ENCODE assay signal across 16 mouse cellular contexts in the genomic region with DNA sequence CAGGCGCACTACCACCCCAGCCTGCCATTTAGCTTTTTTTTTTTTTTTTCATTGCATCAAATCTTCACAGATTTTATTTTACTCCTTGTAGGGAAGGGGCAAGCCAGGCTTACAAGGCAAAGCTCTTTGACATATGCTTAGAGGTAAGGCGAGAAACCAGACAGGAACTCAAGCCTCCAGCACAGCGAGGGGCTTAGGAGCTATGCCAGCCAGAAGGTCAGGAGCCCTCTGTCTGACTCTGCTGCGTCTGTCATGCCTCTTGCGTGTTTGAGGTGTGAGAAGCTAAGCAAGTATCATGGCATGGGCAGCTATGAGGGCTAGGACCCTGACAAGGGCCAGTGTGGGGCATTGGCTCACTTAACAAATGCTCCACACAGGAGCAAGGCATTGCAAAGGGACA.
"Had no signal": no experiment of that assay in that cellular context is flagged by ENCODE, and none has a peak within 500 bp of the region (broad histone marks: within the 10 kb centered on the region; RNA-seq: fewer than 3 reads in every experiment).

No protein-coding gene starts in this region.

- DNase-seq: gastrocnemius, postnatal 36 days; heart, adult 11 months; heart, adult 2 months; heart, postnatal 14 days; heart, postnatal 36 days; kidney, adult 11 months; kidney, adult 2 months; kidney, adult 9 months; kidney, postnatal 14 days; kidney, postnatal 36 days; layer of hippocampus, adult 9-11 months; layer of hippocampus, postnatal 36 days; left cerebral cortex, postnatal 4 days; lung, adult 18-20 months had no signal

- ATAC-seq: intestine, embryonic 16.5 days; liver, embryonic 12.5 days had no signal
